Mouse (Mus musculus) adipocyte (in vitro differentiated cells): ENCODE results near the gene Ankdd1a.

Experiments
- DNase-seq: peaks from one replicate; pipeline ENCODE4 v3.0.0-alpha.2; 2016; ENCODE audit warnings: low spot score

Gene Ankdd1a

GRCm38 (mm10) chr9:65519807-65520504 lies at the start of gene Ankdd1a:
Ankdd1a (minus strand) TSS chr9:65520193.
- DNase-seq: no peak

GRCm38 (mm10) chr9:65569491-65569971 lies 49.5 kb upstream of the Ankdd1a start:
- DNase-seq: peak; percentile 72

- DNase-seq: no peak
Observed at GRCm38 (mm10) chr9:65568787-65569186, 48.8 kb upstream of the Ankdd1a start.

- DNase-seq: no peak
Observed at GRCm38 (mm10) chr9:65564698-65565097, 44.7 kb upstream of the Ankdd1a start.

GRCm38 (mm10) chr9:65563073-65563472 lies 43.1 kb upstream of the Ankdd1a start:
- no peak for DNase-seq

GRCm38 (mm10) chr9:65562081-65562506 lies 42.1 kb upstream of the Ankdd1a start:
- no peak for DNase-seq

- DNase-seq: peak; percentile 38
Observed at GRCm38 (mm10) chr9:65561016-65561415, 41.0 kb upstream of the Ankdd1a start.

GRCm38 (mm10) chr9:65558806-65559205 lies 38.8 kb upstream of the Ankdd1a start:
- DNase-seq: no peak

- DNase-seq: no peak
Observed at GRCm38 (mm10) chr9:65556979-65557378, 37.0 kb upstream of the Ankdd1a start.

- DNase-seq: no peak
Observed at GRCm38 (mm10) chr9:65556349-65556748, 36.4 kb upstream of the Ankdd1a start.

- no peak for DNase-seq
Observed at GRCm38 (mm10) chr9:65555621-65556020, 35.6 kb upstream of the Ankdd1a start.

GRCm38 (mm10) chr9:65555001-65555405 lies 35.0 kb upstream of the Ankdd1a start:
- DNase-seq: no peak

- no peak for DNase-seq
Observed at GRCm38 (mm10) chr9:65552711-65553110, 32.7 kb upstream of the Ankdd1a start.

GRCm38 (mm10) chr9:65552141-65552540 lies 32.1 kb upstream of the Ankdd1a start:
- DNase-seq: no peak

- DNase-seq: peak; percentile 89
Observed at GRCm38 (mm10) chr9:65551035-65551434, 31.0 kb upstream of the Ankdd1a start.

GRCm38 (mm10) chr9:65550079-65550831 lies 30.3 kb upstream of the Ankdd1a start:
- DNase-seq: no peak

- DNase-seq: no peak
Observed at GRCm38 (mm10) chr9:65549643-65550042, 29.6 kb upstream of the Ankdd1a start.

- peak; percentile 84 for DNase-seq
Observed at GRCm38 (mm10) chr9:65549139-65549538, 29.1 kb upstream of the Ankdd1a start.

GRCm38 (mm10) chr9:65548311-65548710 lies 28.3 kb upstream of the Ankdd1a start:
- DNase-seq: no peak

- no peak for DNase-seq
Observed at GRCm38 (mm10) chr9:65547844-65548243, 27.9 kb upstream of the Ankdd1a start.

GRCm38 (mm10) chr9:65547111-65547510 lies 27.1 kb upstream of the Ankdd1a start:
- DNase-seq: no peak

- peak; percentile 76 for DNase-seq
Observed at GRCm38 (mm10) chr9:65546413-65546695, 26.4 kb upstream of the Ankdd1a start.

- DNase-seq: no peak
Observed at GRCm38 (mm10) chr9:65545635-65546412, 25.8 kb upstream of the Ankdd1a start.
